14 mouse cellular contexts compared by ENCODE assay signal in the genomic region with DNA sequence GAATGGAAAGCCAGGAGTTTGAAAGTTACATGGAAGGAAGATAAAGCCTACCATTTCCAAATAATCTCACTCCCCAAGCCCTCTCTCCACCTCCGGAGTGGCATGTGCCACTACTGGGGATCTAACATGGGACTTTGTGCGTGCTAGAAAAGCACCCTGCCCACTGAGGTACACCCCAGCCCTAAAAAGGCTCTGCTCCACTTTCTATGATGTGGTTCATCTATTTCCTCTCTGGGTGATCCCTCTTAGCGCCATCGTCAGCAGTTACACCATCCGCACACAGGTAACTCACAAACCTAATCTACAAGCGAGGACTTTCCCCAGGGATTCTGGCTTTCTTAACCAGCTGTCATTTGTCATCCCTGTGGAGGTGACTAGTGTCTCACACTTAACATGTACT. TPM values are rescaled to one million over a fixed set of nuclear protein-coding genes. Genes with fewer than 3 reads are reported as not detected.
A peak's percentile ranks its signal among the peaks of the same experiment; 100 is the strongest.
DNase-seq lines count a peak whose midpoint lies in the region; ATAC-seq lines count a peak whose summit lies in the region.
"Had no signal": no experiment of that assay in that cellular context is flagged by ENCODE, and none has a peak within 500 bp of the region (broad histone marks: within the 10 kb centered on the region; RNA-seq: fewer than 3 reads in every experiment).

No protein-coding gene starts in this region.

- H3K9me3 ChIP-seq in heart, embryonic 16.5 days (replicated peaks; ENCODE audit: control insufficient read depth, low read length): no peaks in the 10 kb centered on the region
- no peaks in the 10 kb centered on the region for H3K9me3 ChIP-seq in midbrain, embryonic 13.5 days
- H3K9me3 ChIP-seq: hindbrain, embryonic 13.5 days; stomach, embryonic 15.5 days had no signal

- no peak for DNase-seq in heart, postnatal 10 days
- DNase-seq in thymus, postnatal 0 days (ENCODE audit: low spot score): peak; percentile 59
- DNase-seq: cerebellum, postnatal 14 days; kidney, adult 18-20 months; kidney, postnatal 36 days; spleen, adult 18-20 months had no signal

- peaks cover 19% of the 10 kb centered on the region for H3K4me1 ChIP-seq in heart, embryonic 16.5 days (ENCODE audit: control insufficient read depth, insufficient read depth, low read length)
- H3K4me1 ChIP-seq in midbrain, embryonic 13.5 days (replicated peaks): peaks cover 25% of the 10 kb centered on the region

- H3K4me3 ChIP-seq in heart, embryonic 16.5 days (ENCODE audit: low read length): no peak overlapping the region
- no peak overlapping the region for H3K4me3 ChIP-seq in midbrain, embryonic 13.5 days (replicated peaks)

- intact Hi-C loops in heart, postnatal 10 days (cut with DNase I): loop anchor here (10.0 kb wide), 1 partner anchor 549 kb away; the partner anchor contains the start of genes Mob1a and Mthfd2

- H3K27me3 ChIP-seq in heart, embryonic 16.5 days (ENCODE audit: control insufficient read depth, insufficient read depth, low read length): no peaks in the 10 kb centered on the region
- peaks cover 15% of the 10 kb centered on the region for H3K27me3 ChIP-seq in midbrain, embryonic 13.5 days
- H3K27me3 ChIP-seq: Patski; stomach, embryonic 15.5 days had no signal

- H3K36me3 ChIP-seq in heart, embryonic 16.5 days (ENCODE audit: control insufficient read depth, insufficient read depth): no peaks in the 10 kb centered on the region
- H3K36me3 ChIP-seq in midbrain, embryonic 13.5 days: no peaks in the 10 kb centered on the region
- H3K36me3 ChIP-seq: hindbrain, embryonic 13.5 days; stomach, embryonic 15.5 days had no signal

- peak overlapping the region; percentile 86 for H3K27ac ChIP-seq in heart, embryonic 16.5 days (ENCODE audit: low read length)
- H3K27ac ChIP-seq in midbrain, embryonic 13.5 days: no peak overlapping the region
- H3K27ac ChIP-seq: hindbrain, embryonic 13.5 days had no signal

- no peak overlapping the region for H3K4me2 ChIP-seq in heart, embryonic 16.5 days (ENCODE audit: low read depth, low read length)
- no peak overlapping the region for H3K4me2 ChIP-seq in midbrain, embryonic 13.5 days (replicated peaks)

- ATAC-seq in heart, embryonic 16.5 days (replicated peaks; ENCODE audit: extremely low read depth, insufficient read depth, low FRiP score): no peak
- peak; percentile 50 for ATAC-seq in CD4-positive, CD25-positive, alpha-beta regulatory T cell, adult 4 months
- ATAC-seq in activated CD4-positive, CD25-positive, alpha-beta regulatory T cell, adult 4 months: peak; percentile 51
- no peak for ATAC-seq in frontal cortex, adult (ENCODE audit: low TSS enrichment)
- ATAC-seq in midbrain, embryonic 13.5 days: no peak

- WGBS in heart, embryonic 16.5 days: 77% methylated on average over 6 of the region's 6 CpGs
- 86% methylated on average over 6 of the region's 6 CpGs for WGBS in midbrain, embryonic 13.5 days

- H3K9ac ChIP-seq in heart, embryonic 16.5 days (ENCODE audit: low read length): no peak overlapping the region
- H3K9ac ChIP-seq in midbrain, embryonic 13.5 days (replicated peaks): no peak overlapping the region

RNA-seq across cellular contexts. Expression of gene Hk2, which starts 1.1 kb away (rescaled TPM):
- polyA plus RNA-seq in heart, embryonic 16.5 days (2015; fragmentation: Nextera tagmentation; extraction: Ambion mirVana): 37.4 and 46.7 TPM in 2 replicates
- 100 to 1,000 TPM; 129 to 131 TPM for total RNA-seq in heart, postnatal 10 days (2021)
- 1 to 10 TPM; 3.0 TPM for polyA plus RNA-seq in CD4-positive, CD25-positive, alpha-beta regulatory T cell, adult 4 months (2017; shearing (Covaris generic))
- 1 to 10 TPM; 5.0 to 6.4 TPM for polyA plus RNA-seq in activated CD4-positive, CD25-positive, alpha-beta regulatory T cell, adult 4 months (2017; shearing (Covaris generic))
- polyA plus RNA-seq in thymus, postnatal 0 days (2015; fragmentation: Nextera tagmentation; extraction: Ambion mirVana): 3.6 and 5.2 TPM in 2 replicates
- 6.1 and 6.6 TPM in 2 replicates for polyA plus RNA-seq in midbrain, embryonic 13.5 days (2015; fragmentation: Nextera tagmentation; extraction: Ambion mirVana)

Comparison
In these comparisons a context has a peak if more than half of its experiments do, and no peak if none do; other contexts are left out.
1. ATAC-seq: peak in CD4-positive, CD25-positive, alpha-beta regulatory T cell, adult 4 months (single experiment) and activated CD4-positive, CD25-positive, alpha-beta regulatory T cell, adult 4 months (single experiment); none in heart, embryonic 16.5 days (single experiment), frontal cortex, adult (single experiment) and midbrain, embryonic 13.5 days (single experiment).